Mouse (Mus musculus): ENCODE measurements around the gene Rhcg. TPM values are rescaled to one million over a fixed set of nuclear protein-coding genes. Genes with fewer than 3 reads are reported as not detected.
A peak's percentile ranks its signal among the peaks of the same experiment; 100 is the strongest.

The Rhcg gene
- total RNA-seq, 2 experiments from 2014 or later: 1.4 to 3.2 TPM

GRCm38 (mm10) chr7:79606766-79607165 is 10.7 kb downstream of the Rhcg start:
- DNase-seq (ENCODE audit: low spot score in 2 of 2): no peak

DNA sequence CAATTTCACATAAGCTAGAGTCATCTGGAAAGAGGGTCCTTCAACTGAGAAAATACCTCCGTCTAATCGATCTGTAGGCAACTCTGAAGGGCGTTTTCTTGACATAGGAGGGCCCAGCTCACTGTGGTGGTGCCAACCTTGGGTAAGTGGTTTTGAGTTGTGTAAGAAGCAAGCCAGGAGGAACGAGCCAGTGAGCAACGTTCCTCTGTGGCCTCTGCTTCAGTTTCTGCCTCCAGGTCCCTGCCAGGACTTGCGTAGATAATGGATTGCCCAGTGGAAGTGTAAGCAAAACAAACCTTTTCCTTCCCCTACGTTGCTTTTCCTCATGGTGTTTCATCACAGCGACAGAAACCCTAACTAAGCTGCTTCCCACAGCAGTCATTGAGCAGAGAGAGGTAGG is 15.5 kb downstream of the Rhcg start:
- DNase-seq (ENCODE audit: low spot score in 2 of 2): no peak

DNA sequence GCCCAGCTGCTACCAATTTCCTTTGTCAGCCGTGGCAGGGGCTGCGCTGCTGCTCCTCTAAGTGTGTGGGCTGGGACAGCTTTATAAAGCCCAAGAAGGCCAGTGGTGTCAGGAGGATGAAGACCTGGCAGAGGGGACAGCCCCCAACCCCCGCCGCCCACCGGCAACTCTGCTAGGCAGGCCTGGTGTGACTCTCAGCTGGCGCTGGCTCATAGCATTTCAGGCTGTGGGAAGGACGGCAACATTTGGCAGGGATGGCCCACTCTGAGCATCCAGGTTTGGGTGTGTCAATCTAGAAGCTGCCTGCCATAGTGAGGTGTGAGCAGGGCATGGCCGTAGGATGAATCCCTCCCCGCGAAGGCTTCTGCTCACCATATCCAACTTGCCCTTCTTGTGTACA is 17.3 kb downstream of the Rhcg start:
- no peak for DNase-seq (ENCODE audit: low spot score in 2 of 2)

- peak; percentile 89 to 91 for DNase-seq (ENCODE audit: low spot score in 2 of 2)
Observed at GRCm38 (mm10) chr7:79594854-79595253, 22.6 kb downstream of the Rhcg start.

GRCm38 (mm10) chr7:79591812-79592731 is 25.4 kb downstream of the Rhcg start:
- DNase-seq (ENCODE audit: low spot score in 2 of 2): peak; percentile 84 to 87

- peak; percentile 30 to 57 for DNase-seq (ENCODE audit: low spot score in 2 of 2)
Observed at GRCm38 (mm10) chr7:79590560-79591110, 26.8 kb downstream of the Rhcg start.

DNA sequence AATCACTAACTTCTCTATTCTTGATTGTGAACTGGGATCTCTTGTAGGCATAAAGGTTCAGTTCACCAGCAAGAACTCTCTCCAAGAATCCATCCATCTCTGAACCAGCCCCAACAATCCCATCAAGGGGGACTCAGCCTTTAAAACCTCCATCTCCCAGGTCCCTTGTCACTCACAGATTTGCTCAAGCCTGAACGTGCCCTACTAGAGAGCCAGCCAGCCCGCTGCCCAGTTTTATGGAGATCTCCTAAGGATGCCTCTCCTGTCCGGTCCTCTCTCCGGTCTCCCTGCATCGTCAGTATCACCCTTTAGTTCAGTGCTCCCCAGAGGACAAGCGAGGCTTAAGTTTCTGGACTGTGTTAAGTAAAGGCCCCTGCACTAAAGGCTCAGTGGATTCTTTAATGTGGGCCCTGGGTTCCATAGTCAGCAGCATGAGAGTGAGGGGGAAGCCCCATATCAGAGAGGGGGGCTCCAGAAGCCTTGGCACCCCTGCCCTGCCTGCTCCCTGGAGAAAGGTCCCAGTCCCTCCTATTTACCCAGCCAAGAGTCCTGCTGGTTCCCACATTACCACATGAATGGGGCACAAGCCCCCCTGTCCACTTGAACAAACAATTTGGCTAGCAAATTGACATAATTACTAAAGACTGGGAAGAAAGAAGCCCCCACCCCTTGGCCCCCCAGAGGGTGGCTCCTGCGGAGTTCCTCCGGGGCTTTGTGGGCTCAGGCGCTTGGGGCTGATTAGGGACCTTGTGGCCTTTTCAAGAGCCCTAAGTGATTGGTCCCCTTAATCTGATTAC is 27.5 kb downstream of the Rhcg start:
- DNase-seq (ENCODE audit: low spot score in 2 of 2): peak in 1 of 2 experiments; percentile 28

DNA sequence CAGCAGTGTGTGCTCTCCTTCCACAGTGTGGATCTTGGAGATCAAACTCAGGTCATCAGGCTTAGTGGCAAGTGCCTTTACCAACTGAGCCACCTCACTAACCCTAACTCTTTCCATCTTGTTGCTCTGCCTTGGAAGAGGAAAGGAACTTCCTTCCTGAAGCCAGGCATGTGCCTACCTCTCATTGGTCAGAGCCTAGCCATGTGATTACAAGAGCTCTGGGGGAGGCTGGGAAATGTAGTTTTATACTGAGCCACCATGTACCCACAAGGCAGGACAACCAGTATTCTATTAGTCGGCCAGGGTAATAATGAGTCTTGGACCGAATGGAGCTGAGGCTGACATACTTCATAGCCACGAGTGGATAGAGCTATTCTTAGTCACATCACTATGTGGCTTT is 29.2 kb downstream of the Rhcg start:
- peak in 1 of 2 experiments; percentile 8 for DNase-seq (ENCODE audit: low spot score in 2 of 2)

DNA sequence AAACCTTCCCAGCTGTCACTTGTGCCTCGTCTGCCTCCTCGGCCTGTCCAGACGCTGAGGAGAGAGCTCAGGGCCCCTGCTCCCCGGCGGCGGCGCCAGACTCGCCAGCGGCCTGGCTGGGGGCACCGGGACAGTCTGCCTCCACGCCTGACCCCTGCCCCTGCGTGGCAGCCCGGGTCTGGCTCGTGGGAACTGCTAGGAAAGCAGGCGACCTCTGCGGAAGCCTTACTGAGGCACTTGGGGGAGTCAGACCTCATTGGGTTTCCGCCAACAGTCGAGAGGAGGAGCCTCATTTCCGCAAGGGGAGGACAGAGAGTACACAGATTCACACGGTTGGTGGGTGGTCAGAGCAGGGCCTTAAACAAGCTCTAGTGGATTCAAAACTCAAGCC is 38.6 kb downstream of the Rhcg start:
- DNase-seq (ENCODE audit: low spot score in 2 of 2): peak in 1 of 2 experiments; percentile 60

- DNase-seq (ENCODE audit: low spot score in 2 of 2): peak in 1 of 2 experiments; percentile 55
Observed at GRCm38 (mm10) chr7:79577931-79578850, 39.3 kb downstream of the Rhcg start.

- peak; percentile 75 to 79 for DNase-seq (ENCODE audit: low spot score in 2 of 2)
Observed at GRCm38 (mm10) chr7:79577096-79577874, 40.2 kb downstream of the Rhcg start.

DNA sequence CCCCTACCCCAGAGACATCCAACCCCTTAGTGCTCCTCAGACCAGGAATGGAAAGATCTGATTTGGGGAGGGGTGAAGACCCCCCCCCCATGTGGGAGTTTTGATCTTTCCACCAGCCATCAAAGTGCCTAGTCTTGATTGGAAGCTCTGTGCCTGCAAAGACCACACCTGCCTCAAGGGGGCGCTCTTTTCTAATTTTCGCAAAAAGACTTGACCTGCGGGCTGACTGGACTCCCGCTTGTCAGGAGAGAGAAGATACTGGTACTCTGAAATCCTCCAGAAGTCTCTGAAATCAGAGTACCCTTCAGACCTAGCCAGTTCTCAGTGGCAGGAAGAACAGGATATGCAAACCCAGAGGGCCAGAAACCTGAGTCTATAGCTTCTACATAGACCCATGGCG is 40.8 kb downstream of the Rhcg start:
- DNase-seq (ENCODE audit: low spot score in 2 of 2): peak; percentile 81 to 82

GRCm38 (mm10) chr7:79572191-79572818 is 45.2 kb downstream of the Rhcg start:
- DNase-seq (ENCODE audit: low spot score in 2 of 2): peak; percentile 68 to 76

DNA sequence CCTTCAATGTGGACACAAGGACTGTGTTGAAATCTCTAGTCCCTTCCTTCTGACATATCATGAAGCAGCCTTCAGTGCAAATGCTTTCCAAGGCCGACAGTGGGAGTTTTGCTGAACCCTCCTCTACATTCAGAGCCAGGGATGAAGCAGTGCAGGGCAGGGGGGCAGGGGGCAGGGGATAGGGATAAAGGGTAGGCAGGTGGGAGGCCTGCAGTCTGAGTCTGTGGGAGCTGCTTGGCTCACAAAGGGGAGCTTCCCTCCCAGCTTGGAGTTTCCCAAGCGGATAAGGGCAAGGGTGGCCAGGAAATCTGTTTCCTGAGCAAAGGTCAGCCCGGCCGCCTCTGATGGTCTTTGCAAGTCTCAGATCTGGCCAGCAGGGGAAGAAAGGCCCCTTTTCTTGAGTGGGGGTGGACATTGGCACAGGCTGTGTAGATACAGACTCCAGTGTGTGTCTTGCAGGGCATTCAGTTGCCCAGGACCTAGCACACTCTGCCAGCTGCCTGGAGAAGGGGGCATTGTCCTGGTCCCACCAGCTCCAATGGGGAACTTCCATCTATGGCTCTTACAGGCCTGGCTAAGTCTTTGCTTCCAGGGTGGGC is 48.4 kb downstream of the Rhcg start:
- DNase-seq (ENCODE audit: low spot score in 2 of 2): peak; percentile 64 to 73

- DNase-seq (ENCODE audit: low spot score in 2 of 2): no peak
Observed at GRCm38 (mm10) chr7:79568212-79568611, 49.2 kb downstream of the Rhcg start.

DNA sequence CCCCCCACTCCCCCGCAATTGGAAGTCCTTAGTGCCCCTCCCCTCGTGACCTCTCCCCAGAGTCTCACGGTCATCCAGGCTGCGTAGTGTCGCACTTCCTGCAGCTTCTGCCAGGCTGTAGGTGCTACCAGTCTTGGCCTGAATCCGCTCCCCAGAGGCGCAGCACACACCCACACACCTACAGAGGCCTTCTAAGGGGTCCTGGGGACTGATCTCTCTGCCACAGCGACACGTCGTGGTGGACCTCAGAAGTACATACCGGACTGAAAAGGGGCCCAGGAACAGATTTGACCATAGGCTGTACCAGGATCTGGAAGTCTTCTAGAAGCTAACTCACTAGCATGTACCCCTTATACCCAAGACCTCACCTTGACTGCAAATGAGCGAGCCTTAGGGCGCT is 53.8 kb downstream of the Rhcg start:
- no peak for DNase-seq (ENCODE audit: low spot score in 2 of 2)

DNA sequence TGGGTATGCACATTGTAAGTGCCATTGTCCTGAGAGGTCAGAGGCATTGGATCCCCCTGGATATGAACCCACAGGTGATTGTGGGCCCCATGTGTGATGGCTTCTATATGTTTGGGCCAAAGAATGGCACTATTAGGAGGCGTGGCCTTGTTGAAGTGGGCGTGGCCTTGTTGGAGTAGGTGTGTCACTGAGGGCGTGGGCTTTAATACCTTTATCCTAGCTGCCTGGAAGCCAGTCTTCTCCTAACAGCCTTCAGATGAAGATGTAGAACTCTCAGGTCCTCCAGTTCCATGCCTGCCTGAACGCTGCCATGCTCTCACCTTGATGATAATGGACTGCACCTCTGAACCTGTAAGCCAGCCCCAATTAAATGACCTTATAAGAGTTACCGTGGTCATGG is 55.1 kb downstream of the Rhcg start:
- DNase-seq (ENCODE audit: low spot score in 2 of 2): no peak

DNA sequence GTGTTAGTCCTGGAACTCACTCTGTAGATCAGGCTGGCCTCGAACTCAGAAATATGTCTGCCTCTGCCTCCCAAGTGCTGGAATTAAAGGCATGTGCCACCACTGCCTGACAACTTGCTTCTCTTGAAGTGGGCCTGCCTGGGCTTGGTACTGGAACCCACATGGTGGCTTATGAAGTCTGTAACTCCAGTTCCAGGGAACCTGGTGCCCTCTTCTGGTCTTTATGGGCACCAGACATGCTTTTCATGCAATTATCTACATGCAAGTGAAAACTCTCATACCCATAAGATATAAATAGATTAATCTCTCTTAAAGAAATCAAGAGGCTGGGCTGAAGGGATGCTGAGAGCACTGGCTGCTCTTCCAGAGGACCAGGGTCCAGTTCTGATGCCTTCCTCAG is 58.8 kb downstream of the Rhcg start:
- DNase-seq (ENCODE audit: low spot score in 2 of 2): no peak

GRCm38 (mm10) chr7:79557728-79558221 is 59.7 kb downstream of the Rhcg start:
- no peak for DNase-seq (ENCODE audit: low spot score in 2 of 2)

Measured in layer of hippocampus, postnatal 10 days (tissue).